Mouse (Mus musculus): ENCODE data around the gene Ptprn2. TPM values are rescaled to one million over a fixed set of nuclear protein-coding genes. Genes with fewer than 3 reads are reported as not detected.

Gene Ptprn2
- total RNA-seq, 2 experiments from 2014 or later: not detected

GRCm38 (mm10) chr12:117263081-117263480 is 777.6 kb downstream of the Ptprn2 start:
- no peak for DNase-seq

- no peak for DNase-seq
These were observed 779.7 kb downstream of the Ptprn2 start for GRCm38 (mm10) chr12:117265211-117265610.

- no peak for DNase-seq
These were observed 783.1 kb downstream of the Ptprn2 start for GRCm38 (mm10) chr12:117268543-117269172.

- no peak for DNase-seq
These were observed 783.8 kb downstream of the Ptprn2 start for GRCm38 (mm10) chr12:117269310-117269709.

- DNase-seq: no peak
These were observed 784.7 kb downstream of the Ptprn2 start for GRCm38 (mm10) chr12:117270199-117270598.

GRCm38 (mm10) chr12:117273166-117273565 is 787.6 kb downstream of the Ptprn2 start:
- no peak for DNase-seq

- DNase-seq: no peak
These were observed 789.1 kb downstream of the Ptprn2 start for GRCm38 (mm10) chr12:117274576-117274975.

- DNase-seq: no peak
These were observed 795.3 kb downstream of the Ptprn2 start for GRCm38 (mm10) chr12:117280790-117281189.

- DNase-seq: no peak
These were observed 797.1 kb downstream of the Ptprn2 start for GRCm38 (mm10) chr12:117282659-117283058.

- DNase-seq: no peak
These were observed 801.9 kb downstream of the Ptprn2 start for GRCm38 (mm10) chr12:117287456-117287855.

- no peak for DNase-seq
These were observed 806.4 kb downstream of the Ptprn2 start for GRCm38 (mm10) chr12:117291943-117292342.

- DNase-seq: no peak
These were observed 811.3 kb downstream of the Ptprn2 start for GRCm38 (mm10) chr12:117296792-117297191.

- DNase-seq: no peak
These were observed 813.6 kb downstream of the Ptprn2 start for GRCm38 (mm10) chr12:117299084-117299483.

GRCm38 (mm10) chr12:117304751-117305624 is 819.5 kb downstream of the Ptprn2 start:
- no peak for DNase-seq

GRCm38 (mm10) chr12:117305625-117306105 is 820.1 kb downstream of the Ptprn2 start:
- DNase-seq: no peak

GRCm38 (mm10) chr12:117312079-117312478 is 826.6 kb downstream of the Ptprn2 start:
- DNase-seq: no peak

GRCm38 (mm10) chr12:117314987-117315386 is 829.5 kb downstream of the Ptprn2 start:
- DNase-seq: no peak

GRCm38 (mm10) chr12:117315661-117316060 is 830.1 kb downstream of the Ptprn2 start:
- DNase-seq: no peak

- no peak for DNase-seq
These were observed 832.7 kb downstream of the Ptprn2 start for GRCm38 (mm10) chr12:117318229-117318628.

GRCm38 (mm10) chr12:117323017-117323416 is 837.5 kb downstream of the Ptprn2 start:
- DNase-seq: no peak

All from gastrocnemius, postnatal 25 days (tissue).